ENCODE assay signal across 37 mouse cellular contexts in genomic region chr6:72545377-72545776, GRCm38 (mm10). TPM values are rescaled to one million over a fixed set of nuclear protein-coding genes. Genes with fewer than 3 reads are reported as not detected.
DNase-seq lines count a peak whose midpoint lies in the region; ATAC-seq and TF ChIP-seq lines count a peak whose summit lies in the region.
"Had no signal": no experiment of that assay in that cellular context is flagged by ENCODE, and none has a peak within 500 bp of the region (broad histone marks: within the 10 kb centered on the region; RNA-seq: fewer than 3 reads in every experiment).

No protein-coding gene starts in this region.

- ATAC-seq in embryonic facial prominence, embryonic 13.5 days (ENCODE audit: insufficient number of reproducible peaks, insufficient read depth, low FRiP score, low TSS enrichment, low read depth): no peak
- ATAC-seq in kidney, postnatal 0 days (replicated peaks; ENCODE audit: low FRiP score, low read depth): no peak
- ATAC-seq in limb, embryonic 15.5 days (ENCODE audit: insufficient number of reproducible peaks, low FRiP score, low TSS enrichment, low read depth): no peak
- no peak for ATAC-seq in hindbrain, postnatal 0 days
- ATAC-seq: forebrain, postnatal 0 days; liver, embryonic 12.5 days; midbrain, embryonic 16.5 days had no signal

- DNase-seq in embryonic facial prominence, embryonic 10.5 days (ENCODE audit: low spot score): no peak
- no peak for DNase-seq in kidney, postnatal 0 days (ENCODE audit: low spot score)
- no peak for DNase-seq in kidney, adult 9 months
- peak; percentile 54 for DNase-seq in MEL-GATA-1-ER (ENCODE audit: extremely low read depth, low read depth)
- no peak for DNase-seq in hindbrain, postnatal 0 days (ENCODE audit: low spot score)
- DNase-seq in right cerebral cortex, postnatal 4 days: no peak
- DNase-seq: adrenal gland, adult 2 months; adrenal gland, postnatal 36 days; cerebellum, adult 8-10 months; cerebellum, postnatal 25 days; forebrain, postnatal 0 days; gastrocnemius, postnatal 25 days; heart, adult 11 months; kidney, adult 11 months; kidney, postnatal 14 days; liver, postnatal 0 days; lung, postnatal 4 days; right cerebral cortex, adult 18-20 months had no signal

- 50% methylated on average over 7 of the region's 7 CpGs for WGBS in embryonic facial prominence, embryonic 13.5 days
- WGBS in embryonic facial prominence, embryonic 10.5 days: 49% methylated on average over 7 of the region's 7 CpGs
- WGBS in kidney, postnatal 0 days: 51% methylated on average over 7 of the region's 7 CpGs
- 44% methylated on average over 7 of the region's 7 CpGs for WGBS in limb, embryonic 15.5 days
- WGBS in hindbrain, postnatal 0 days: 52% methylated on average over 7 of the region's 7 CpGs

- no peaks in the 10 kb centered on the region for H3K36me3 ChIP-seq in embryonic facial prominence, embryonic 13.5 days
- H3K36me3 ChIP-seq in embryonic facial prominence, embryonic 10.5 days (replicated peaks): no peaks in the 10 kb centered on the region
- H3K36me3 ChIP-seq in kidney, postnatal 0 days (ENCODE audit: insufficient read depth, low read length): no peaks in the 10 kb centered on the region
- H3K36me3 ChIP-seq in limb, embryonic 15.5 days: no peaks in the 10 kb centered on the region
- no peaks in the 10 kb centered on the region for H3K36me3 ChIP-seq in hindbrain, postnatal 0 days (ENCODE audit: insufficient read depth, low read length)
- H3K36me3 ChIP-seq: embryonic facial prominence, embryonic 12.5 days; forebrain, embryonic 12.5 days; limb, embryonic 12.5 days; midbrain, embryonic 10.5 days; neural tube, embryonic 12.5 days had no signal

- H3K4me3 ChIP-seq in embryonic facial prominence, embryonic 13.5 days: no peak overlapping the region
- no peak overlapping the region for H3K4me3 ChIP-seq in embryonic facial prominence, embryonic 10.5 days
- no peak overlapping the region for H3K4me3 ChIP-seq in kidney, postnatal 0 days (replicated peaks; ENCODE audit: low read depth, low read length)
- H3K4me3 ChIP-seq in limb, embryonic 15.5 days: no peak overlapping the region
- H3K4me3 ChIP-seq in hindbrain, postnatal 0 days (ENCODE audit: low read length): no peak overlapping the region
- H3K4me3 ChIP-seq: forebrain, embryonic 12.5 days; neural tube, embryonic 12.5 days had no signal

- H3K9ac ChIP-seq in embryonic facial prominence, embryonic 13.5 days: no peak overlapping the region
- H3K9ac ChIP-seq in kidney, postnatal 0 days (ENCODE audit: low read depth, low read length): no peak overlapping the region
- no peak overlapping the region for H3K9ac ChIP-seq in limb, embryonic 15.5 days
- H3K9ac ChIP-seq in hindbrain, postnatal 0 days (replicated peaks; ENCODE audit: low read length): no peak overlapping the region
- H3K9ac ChIP-seq: embryonic facial prominence, embryonic 12.5 days; forebrain, embryonic 12.5 days; forebrain, postnatal 0 days; hindbrain, embryonic 14.5 days; limb, embryonic 12.5 days; neural tube, embryonic 12.5 days had no signal

- peaks cover 34% of the 10 kb centered on the region for H3K4me1 ChIP-seq in embryonic facial prominence, embryonic 13.5 days
- peaks cover 32% of the 10 kb centered on the region for H3K4me1 ChIP-seq in embryonic facial prominence, embryonic 10.5 days
- peaks cover 6% of the 10 kb centered on the region for H3K4me1 ChIP-seq in kidney, postnatal 0 days (replicated peaks; ENCODE audit: insufficient read depth, low read length)
- peaks cover 26% of the 10 kb centered on the region for H3K4me1 ChIP-seq in limb, embryonic 15.5 days
- H3K4me1 ChIP-seq in hindbrain, postnatal 0 days (ENCODE audit: insufficient read depth, low read length): no peaks in the 10 kb centered on the region

- no peaks in the 10 kb centered on the region for H3K27me3 ChIP-seq in embryonic facial prominence, embryonic 13.5 days
- 0 out of 2 replicates have a peak, but pooled peaks cover 8% of the 10 kb centered on the region for H3K27me3 ChIP-seq in embryonic facial prominence, embryonic 10.5 days (replicated peaks; ENCODE audit: low read depth, poor library complexity, severe bottlenecking)
- no peaks in the 10 kb centered on the region for H3K27me3 ChIP-seq in kidney, postnatal 0 days (ENCODE audit: insufficient read depth, low read length)
- no peaks in the 10 kb centered on the region for H3K27me3 ChIP-seq in limb, embryonic 15.5 days
- H3K27me3 ChIP-seq in hindbrain, postnatal 0 days (ENCODE audit: insufficient read depth, low read length): no peaks in the 10 kb centered on the region
- H3K27me3 ChIP-seq: embryonic facial prominence, embryonic 12.5 days; limb, embryonic 12.5 days; liver, embryonic 12.5 days; neural tube, embryonic 12.5 days had no signal

- H3K4me2 ChIP-seq in embryonic facial prominence, embryonic 13.5 days: peak overlapping the region; percentile 61; the same call in 1 of the 2 replicates
- peak overlapping the region; percentile 37 for H3K4me2 ChIP-seq in kidney, postnatal 0 days (ENCODE audit: low read length)
- peak overlapping the region; percentile 12; the same call in 1 of the 2 replicates for H3K4me2 ChIP-seq in limb, embryonic 15.5 days
- no peak overlapping the region for H3K4me2 ChIP-seq in hindbrain, postnatal 0 days (ENCODE audit: low read depth, low read length)

- TF ChIP-seq CTCF in kidney, postnatal 0 days (IDR thresholded peaks at IDR 0.05; ENCODE audit: low read depth): no peak
- no peak for TF ChIP-seq CTCF in hindbrain, postnatal 0 days (IDR thresholded peaks at IDR 0.05; ENCODE audit: low read depth)

- H3K9me3 ChIP-seq in embryonic facial prominence, embryonic 13.5 days: 0 out of 2 replicates have a peak, but pooled peaks cover 4% of the 10 kb centered on the region
- H3K9me3 ChIP-seq in embryonic facial prominence, embryonic 10.5 days: no peaks in the 10 kb centered on the region
- no peaks in the 10 kb centered on the region for H3K9me3 ChIP-seq in kidney, postnatal 0 days (replicated peaks; ENCODE audit: low read length)
- H3K9me3 ChIP-seq in limb, embryonic 15.5 days: no peaks in the 10 kb centered on the region
- H3K9me3 ChIP-seq in hindbrain, postnatal 0 days (ENCODE audit: low read length): no peaks in the 10 kb centered on the region
- H3K9me3 ChIP-seq: embryonic facial prominence, embryonic 12.5 days; forebrain, embryonic 12.5 days; liver, embryonic 12.5 days; midbrain, embryonic 10.5 days; neural tube, embryonic 12.5 days had no signal

- no peak overlapping the region for H3K27ac ChIP-seq in embryonic facial prominence, embryonic 13.5 days
- no peak overlapping the region for H3K27ac ChIP-seq in embryonic facial prominence, embryonic 10.5 days (replicated peaks)
- H3K27ac ChIP-seq in kidney, postnatal 0 days: no peak overlapping the region
- H3K27ac ChIP-seq in limb, embryonic 15.5 days: no peak overlapping the region
- H3K27ac ChIP-seq in hindbrain, postnatal 0 days: no peak overlapping the region
- H3K27ac ChIP-seq: embryonic facial prominence, embryonic 12.5 days; forebrain, embryonic 12.5 days; hindbrain, embryonic 14.5 days; limb, embryonic 12.5 days; midbrain, embryonic 10.5 days; neural tube, embryonic 12.5 days had no signal

RNA-seq across cellular contexts. Expression of gene Capg, which starts 1.2 kb away (rescaled TPM):
- polyA plus RNA-seq in embryonic facial prominence, embryonic 13.5 days (2015; fragmentation: Nextera tagmentation; extraction: Ambion mirVana): 58.2 and 64.3 TPM in 2 replicates
- 14.8 and 16.0 TPM in 2 replicates for polyA plus RNA-seq in embryonic facial prominence, embryonic 10.5 days (2016; fragmentation: Nextera tagmentation; extraction: Ambion mirVana)
- 129 and 131 TPM in 2 replicates for polyA plus RNA-seq in kidney, postnatal 0 days (2015; fragmentation: Nextera tagmentation; extraction: Ambion mirVana)
- 123 and 127 TPM in 2 replicates for polyA plus RNA-seq in limb, embryonic 15.5 days (2015; fragmentation: Nextera tagmentation; extraction: Ambion mirVana)
- total RNA-seq in hindbrain, postnatal 0 days (2014; rRNA removed): 5.8 and 10.6 TPM in 2 replicates
- polyA plus RNA-seq in hindbrain, postnatal 0 days (2015; fragmentation: Nextera tagmentation; extraction: Ambion mirVana): 10.0 and 11.2 TPM in 2 replicates

RNA-seq across cellular contexts. Expression of gene Sh2d6, which starts 23.9 kb away (rescaled TPM):
- polyA plus RNA-seq in embryonic facial prominence, embryonic 13.5 days (2015; fragmentation: Nextera tagmentation; extraction: Ambion mirVana): 0.31 TPM in 1 of 2 replicates, not detected in the other
- 0.16 and 0.19 TPM in 2 replicates for polyA plus RNA-seq in embryonic facial prominence, embryonic 10.5 days (2016; fragmentation: Nextera tagmentation; extraction: Ambion mirVana)
- polyA plus RNA-seq in kidney, postnatal 0 days (2015; fragmentation: Nextera tagmentation; extraction: Ambion mirVana): 0.10 TPM in 1 of 2 replicates, not detected in the other
- 0.17 and 0.36 TPM in 2 replicates for polyA plus RNA-seq in limb, embryonic 15.5 days (2015; fragmentation: Nextera tagmentation; extraction: Ambion mirVana)
- not detected in 2 replicates for total RNA-seq in hindbrain, postnatal 0 days (2014; rRNA removed)
- 0.26 and 0.40 TPM in 2 replicates for polyA plus RNA-seq in hindbrain, postnatal 0 days (2015; fragmentation: Nextera tagmentation; extraction: Ambion mirVana)
- total RNA-seq: hematopoietic stem cell, adult 5-6 weeks had no signal
- polyA plus RNA-seq: activated CD4-positive, CD25-positive, alpha-beta regulatory T cell, adult 4 months; embryonic facial prominence, embryonic 12.5 days; erythroblast, embryonic 14.5 days; G1E; heart, embryonic 11.5 days; heart, postnatal 0 days; inflammation-experienced regulatory T-cells, adult 6 months; liver, embryonic 12.5 days; liver, postnatal 0 days; lung, embryonic 16.5 days; stomach, embryonic 14.5 days had no signal

RNA-seq across cellular contexts. Expression of gene Elmod3, which starts 52.8 kb away (rescaled TPM):
- polyA plus RNA-seq in embryonic facial prominence, embryonic 13.5 days (2015; fragmentation: Nextera tagmentation; extraction: Ambion mirVana): 16.1 and 17.5 TPM in 2 replicates
- 13.9 and 14.8 TPM in 2 replicates for polyA plus RNA-seq in embryonic facial prominence, embryonic 10.5 days (2016; fragmentation: Nextera tagmentation; extraction: Ambion mirVana)
- 16.2 and 18.1 TPM in 2 replicates for polyA plus RNA-seq in kidney, postnatal 0 days (2015; fragmentation: Nextera tagmentation; extraction: Ambion mirVana)
- polyA plus RNA-seq in limb, embryonic 15.5 days (2015; fragmentation: Nextera tagmentation; extraction: Ambion mirVana): 18.2 and 18.8 TPM in 2 replicates
- 23.8 and 26.1 TPM in 2 replicates for total RNA-seq in hindbrain, postnatal 0 days (2014; rRNA removed)
- polyA plus RNA-seq in hindbrain, postnatal 0 days (2015; fragmentation: Nextera tagmentation; extraction: Ambion mirVana): 16.2 and 18.4 TPM in 2 replicates

RNA-seq across cellular contexts. Expression of gene Retsat, which starts 52.9 kb away (rescaled TPM):
- polyA plus RNA-seq in embryonic facial prominence, embryonic 13.5 days (2015; fragmentation: Nextera tagmentation; extraction: Ambion mirVana): 12.6 and 14.1 TPM in 2 replicates
- polyA plus RNA-seq in embryonic facial prominence, embryonic 10.5 days (2016; fragmentation: Nextera tagmentation; extraction: Ambion mirVana): 8.6 and 8.9 TPM in 2 replicates
- polyA plus RNA-seq in kidney, postnatal 0 days (2015; fragmentation: Nextera tagmentation; extraction: Ambion mirVana): 41.0 and 45.3 TPM in 2 replicates
- polyA plus RNA-seq in limb, embryonic 15.5 days (2015; fragmentation: Nextera tagmentation; extraction: Ambion mirVana): 16.3 and 17.3 TPM in 2 replicates
- total RNA-seq in hindbrain, postnatal 0 days (2014; rRNA removed): 4.9 and 12.6 TPM in 2 replicates
- 10.0 and 11.6 TPM in 2 replicates for polyA plus RNA-seq in hindbrain, postnatal 0 days (2015; fragmentation: Nextera tagmentation; extraction: Ambion mirVana)
